ENCODE assay signal across 21 mouse cellular contexts in genomic region chr11:4719961-4720360, GRCm38 (mm10). TPM values are rescaled to one million over a fixed set of nuclear protein-coding genes. Genes with fewer than 3 reads are reported as not detected.
DNase-seq lines count a peak whose midpoint lies in the region; ATAC-seq and TF ChIP-seq lines count a peak whose summit lies in the region.
"Had no signal": no experiment of that assay in that cellular context is flagged by ENCODE, and none has a peak within 500 bp of the region (broad histone marks: within the 10 kb centered on the region; RNA-seq: fewer than 3 reads in every experiment).

No protein-coding gene starts in this region.

- TF ChIP-seq RAD21 in CH12.LX (IDR thresholded peaks at IDR 0.05; ENCODE audit: low read depth, low read length), result no peak

- no peaks in the 10 kb centered on the region; the same call in 1 of the 2 replicates for H3K79me2 ChIP-seq in CH12.LX (replicated peaks; ENCODE audit: control insufficient read depth, extremely low read depth, insufficient read depth, poor library complexity, severe bottlenecking)

- dilution Hi-C loops in CH12.LX (cut with MboI; ENCODE audit: extremely low pct_ligation_motif_present, extremely low pct_unique_long_range_greater_than_20kb, low sequenced_read_pairs), result no loop called here

- TF ChIP-seq EP300 in CH12.LX (IDR thresholded peaks at IDR 0.05; ENCODE audit: low read length), result no peak

- no peaks in the 10 kb centered on the region for H3K9me3 ChIP-seq in hindbrain, embryonic 12.5 days (replicated peaks)
- H3K9me3 ChIP-seq in hindbrain, embryonic 10.5 days, result no peaks in the 10 kb centered on the region
- H3K9me3 ChIP-seq in CH12.LX (replicated peaks; ENCODE audit: low read length) (no peaks in the 10 kb centered on the region), E14TG2a.4 (ENCODE audit: low read length) (no peaks in the 10 kb centered on the region)
- H3K9me3 ChIP-seq in midbrain, embryonic 14.5 days (ENCODE audit: control insufficient read depth, low read length), result no peaks in the 10 kb centered on the region
- H3K9me3 ChIP-seq: embryonic facial prominence, embryonic 12.5 days; forebrain, embryonic 15.5 days; heart, embryonic 10.5 days had no signal

- peaks cover 23% of the 10 kb centered on the region for H3K36me3 ChIP-seq in hindbrain, embryonic 12.5 days
- H3K36me3 ChIP-seq in hindbrain, embryonic 10.5 days, result peaks cover 27% of the 10 kb centered on the region
- H3K36me3 ChIP-seq in CH12.LX (replicated peaks in 1 of 2; ENCODE audit: control insufficient read depth in 1 of 2, insufficient read depth in 1 of 2, low read length in 1 of 2) (peaks cover 32 to 56% of the 10 kb centered on the region in 2 experiments), E14TG2a.4 (ENCODE audit: insufficient read depth, low read length) (peaks cover 28% of the 10 kb centered on the region)
- H3K36me3 ChIP-seq in midbrain, embryonic 14.5 days (ENCODE audit: control insufficient read depth, insufficient read depth, low read length), result peaks cover 20% of the 10 kb centered on the region; the same call in 1 of the 2 replicates

- no peak overlapping the region for H3K4me2 ChIP-seq in hindbrain, embryonic 12.5 days (replicated peaks)
- H3K4me2 ChIP-seq in CH12.LX (ENCODE audit: insufficient read depth, low read depth, poor library complexity, severe bottlenecking), result no peak overlapping the region
- no peak overlapping the region for H3K4me2 ChIP-seq in midbrain, embryonic 14.5 days (ENCODE audit: low read length)
- H3K4me2 ChIP-seq: embryonic facial prominence, embryonic 12.5 days; forebrain, embryonic 15.5 days; hindbrain, embryonic 14.5 days had no signal

- TF ChIP-seq CTCF in CH12.LX (conservative IDR thresholded peaks at IDR 0.05 in 1 of 2, IDR thresholded peaks at IDR 0.05 in 1 of 2; ENCODE audit: low read depth in 2 of 2, low read length in 2 of 2) (no peak), E14TG2a.4 (conservative IDR thresholded peaks at IDR 0.05; ENCODE audit: low read length) (no peak)

- H3K4me1 ChIP-seq in hindbrain, embryonic 12.5 days, result peaks cover 18% of the 10 kb centered on the region
- H3K4me1 ChIP-seq in hindbrain, embryonic 10.5 days (replicated peaks), result peaks cover 14% of the 10 kb centered on the region
- H3K4me1 ChIP-seq in CH12.LX (ENCODE audit: control insufficient read depth in 1 of 2, insufficient read depth in 2 of 2) (peaks cover 33 to 59% of the 10 kb centered on the region in 2 experiments), E14TG2a.4 (replicated peaks; ENCODE audit: low read depth, low read length) (peaks cover 58% of the 10 kb centered on the region)
- H3K4me1 ChIP-seq in midbrain, embryonic 14.5 days (ENCODE audit: control insufficient read depth, insufficient read depth, low read length), result no peaks in the 10 kb centered on the region

- H3K27ac ChIP-seq in hindbrain, embryonic 12.5 days, result no peak overlapping the region
- no peak overlapping the region for H3K27ac ChIP-seq in hindbrain, embryonic 10.5 days
- no peak overlapping the region for H3K27ac ChIP-seq in CH12.LX (ENCODE audit: insufficient read depth, low read depth)
- H3K27ac ChIP-seq in midbrain, embryonic 14.5 days (replicated peaks; ENCODE audit: low read depth, low read length), result no peak overlapping the region
- H3K27ac ChIP-seq: embryonic facial prominence, embryonic 12.5 days; heart, embryonic 10.5 days; hindbrain, embryonic 14.5 days had no signal

- H3K27me3 ChIP-seq in hindbrain, embryonic 12.5 days, result no peaks in the 10 kb centered on the region
- H3K27me3 ChIP-seq in hindbrain, embryonic 10.5 days (ENCODE audit: insufficient read depth, poor library complexity, severe bottlenecking), result no peaks in the 10 kb centered on the region
- H3K27me3 ChIP-seq in CH12.LX (replicated peaks) (no peaks in the 10 kb centered on the region), E14TG2a.4 (ENCODE audit: insufficient read depth, low read length) (no peaks in the 10 kb centered on the region)
- H3K27me3 ChIP-seq in midbrain, embryonic 14.5 days (ENCODE audit: control insufficient read depth, insufficient read depth, low read length), result no peaks in the 10 kb centered on the region
- H3K27me3 ChIP-seq: embryonic facial prominence, embryonic 12.5 days; forebrain, embryonic 15.5 days had no signal

- in situ Hi-C loops in CH12.LX (cut with MboI; ENCODE audit: low pct_ligation_motif_present, low pct_unique_long_range_greater_than_20kb, low sequenced_read_pairs), result no loop called here

- WGBS in hindbrain, embryonic 12.5 days, result 87% methylated on average over 9 of the region's 9 CpGs
- WGBS in hindbrain, embryonic 10.5 days, result 89% methylated on average over 9 of the region's 9 CpGs
- WGBS in midbrain, embryonic 14.5 days, result 88% methylated on average over 9 of the region's 9 CpGs

- DNase-seq in hindbrain, embryonic 10.5 days (ENCODE audit: low spot score), result no peak
- DNase-seq in CH12.LX (ENCODE audit: extremely low read depth), result no peak
- DNase-seq in adrenal gland, postnatal 14 days, result peak; percentile 78
- no peak for DNase-seq in midbrain, embryonic 14.5 days
- no peak for DNase-seq in kidney, adult 8-10 months
- no peak for DNase-seq in right cerebral cortex, postnatal 14 days
- DNase-seq: cerebellum, adult 11 months; cerebellum, adult 8-10 months; cerebellum, postnatal 14 days; gastrocnemius, postnatal 14 days; heart, postnatal 10 days; heart, postnatal 4 days had no signal

- no peak for ATAC-seq in hindbrain, embryonic 12.5 days (ENCODE audit: low FRiP score)
- no peak for ATAC-seq in midbrain, embryonic 14.5 days (ENCODE audit: low FRiP score, low TSS enrichment)
- ATAC-seq: forebrain, embryonic 15.5 days; inflammation-experienced regulatory T-cells, adult 6 months; intestine, postnatal 0 days had no signal

- no peak for TF ChIP-seq POLR2A in CH12.LX (IDR thresholded peaks at IDR 0.05; ENCODE audit: low read depth, low read length)

- H3K4me3 ChIP-seq in hindbrain, embryonic 12.5 days, result no peak overlapping the region
- H3K4me3 ChIP-seq in hindbrain, embryonic 10.5 days, result no peak overlapping the region
- H3K4me3 ChIP-seq in CH12.LX (replicated peaks in 1 of 3; ENCODE audit: low read depth in 2 of 3, low read length in 2 of 3, poor library complexity in 1 of 3) (peak overlapping the region in 1 of 3 experiments; percentile 27), E14TG2a.4 (replicated peaks; ENCODE audit: low read length) (peak overlapping the region; percentile 32)
- no peak overlapping the region for H3K4me3 ChIP-seq in midbrain, embryonic 14.5 days (replicated peaks; ENCODE audit: low read depth, low read length)
- H3K4me3 ChIP-seq: embryonic facial prominence, embryonic 12.5 days; forebrain, embryonic 15.5 days; heart, embryonic 10.5 days had no signal

- H3K9ac ChIP-seq in hindbrain, embryonic 12.5 days, result 0 out of 2 replicates have a peak overlapping the region, but pooled peaks have one; percentile 19
- H3K9ac ChIP-seq in CH12.LX (ENCODE audit: insufficient read depth, low read depth), result no peak overlapping the region
- H3K9ac ChIP-seq in midbrain, embryonic 14.5 days (replicated peaks; ENCODE audit: low read length), result no peak overlapping the region
- H3K9ac ChIP-seq: embryonic facial prominence, embryonic 12.5 days; forebrain, embryonic 15.5 days; hindbrain, embryonic 14.5 days had no signal

TF ChIP-seq in CH12.LX, 34 proteins besides CTCF, POLR2A, EP300 and RAD21:
- TF ChIP-seq BHLHE40 (IDR thresholded peaks at IDR 0.05; ENCODE audit: low read depth, low read length), result peak; percentile 40; the same call in 1 of the 2 replicates
- TF ChIP-seq NELFE (IDR thresholded peaks at IDR 0.05; ENCODE audit: low read depth, low read length), result no peak

RNA-seq across cellular contexts. Expression of gene Zmat5, which starts 15.5 kb away (rescaled TPM):
- polyA plus RNA-seq in hindbrain, embryonic 12.5 days (2016; fragmentation: Nextera tagmentation; extraction: Ambion mirVana), result 64.6 and 68.9 TPM in 2 replicates
- polyA plus RNA-seq in hindbrain, embryonic 10.5 days (2016; fragmentation: Nextera tagmentation; extraction: Ambion mirVana), result 84.0 and 104 TPM in 2 replicates
- total RNA-seq in CH12.LX (2012; rRNA removed) (74.8 and 75.2 TPM in 2 replicates), CH12.LX (2014; rRNA removed) (27.9 and 35.9 TPM in 2 replicates)
- 41.8 and 51.4 TPM in 2 replicates for polyA plus RNA-seq in CH12.LX (2012; ENCODE audit: insufficient read length, low read depth)
- 35.1 and 36.7 TPM in 2 replicates for total RNA-seq in adrenal gland, postnatal 14 days (2021)
- polyA plus RNA-seq in midbrain, embryonic 14.5 days (2014; fragmentation: Nextera tagmentation; extraction: Ambion mirVana), result 60.0 and 63.6 TPM in 2 replicates

RNA-seq across cellular contexts. Expression of gene Uqcr10, which starts 15.8 kb away (rescaled TPM):
- 444 and 517 TPM in 2 replicates for polyA plus RNA-seq in hindbrain, embryonic 12.5 days (2016; fragmentation: Nextera tagmentation; extraction: Ambion mirVana)
- polyA plus RNA-seq in hindbrain, embryonic 10.5 days (2016; fragmentation: Nextera tagmentation; extraction: Ambion mirVana), result 696 and 709 TPM in 2 replicates
- total RNA-seq in CH12.LX (2012; rRNA removed) (1,522 and 1,539 TPM in 2 replicates), CH12.LX (2014; rRNA removed) (905 and 1,007 TPM in 2 replicates)
- polyA plus RNA-seq in CH12.LX (2012; ENCODE audit: insufficient read length, low read depth), result 740 and 776 TPM in 2 replicates
- 1,088 and 1,101 TPM in 2 replicates for total RNA-seq in adrenal gland, postnatal 14 days (2021)
- 495 and 649 TPM in 2 replicates for polyA plus RNA-seq in midbrain, embryonic 14.5 days (2014; fragmentation: Nextera tagmentation; extraction: Ambion mirVana)

RNA-seq across cellular contexts. Expression of gene Cabp7, which starts 26.6 kb away (rescaled TPM):
- polyA plus RNA-seq in hindbrain, embryonic 12.5 days (2016; fragmentation: Nextera tagmentation; extraction: Ambion mirVana), result 1.7 and 2.1 TPM in 2 replicates
- 0.61 and 1.4 TPM in 2 replicates for polyA plus RNA-seq in hindbrain, embryonic 10.5 days (2016; fragmentation: Nextera tagmentation; extraction: Ambion mirVana)
- 0.50 and 0.51 TPM in 2 replicates for total RNA-seq in CH12.LX (2012; rRNA removed)
- not detected in 2 replicates for total RNA-seq in CH12.LX (2014; rRNA removed)
- not detected in 2 replicates for polyA plus RNA-seq in CH12.LX (2012; ENCODE audit: insufficient read length, low read depth)
- total RNA-seq in adrenal gland, postnatal 14 days (2021), result 0.15 and 0.41 TPM in 2 replicates
- polyA plus RNA-seq in midbrain, embryonic 14.5 days (2014; fragmentation: Nextera tagmentation; extraction: Ambion mirVana), result 1.3 and 2.7 TPM in 2 replicates
- total RNA-seq: granulocyte monocyte progenitor cell, adult 5-6 weeks; heart, postnatal 10 days; heart, postnatal 4 days had no signal
